Mouse (Mus musculus): ENCODE measurements around the gene Larp1. TPM values are rescaled to one million over a fixed set of nuclear protein-coding genes. Genes with fewer than 3 reads are reported as not detected.
"Not testable (repeated sequence)": the region's sequence is repeated elsewhere in the genome, so short reads cannot be mapped to it uniquely, and the experiment has no call there.

The Larp1 gene
- polyA plus RNA-seq, 1 experiment from 2014 or later = 21.3 TPM

GRCm38 (mm10) chr11:58094766-58095165, 85.9 kb downstream of the Larp1 start:
- peaks cover 9% of the 10 kb centered on the region; the same call in 1 of the 2 replicates for H3K4me1 ChIP-seq
- H3K36me3 ChIP-seq = no peaks in the 10 kb centered on the region
- no peak overlapping the region for H3K9ac ChIP-seq
- 75% methylated on average over 4 of the region's 4 CpGs for WGBS
- H3K4me3 ChIP-seq = no peak overlapping the region
- ATAC-seq (ENCODE audit: low FRiP score, low read depth) = no peak
- no peak overlapping the region for H3K4me2 ChIP-seq (replicated peaks)
- H3K27me3 ChIP-seq (replicated peaks) = peaks cover 18% of the 10 kb centered on the region; the same call in 1 of the 2 replicates
- no peak overlapping the region for H3K27ac ChIP-seq
- H3K9me3 ChIP-seq = no peaks in the 10 kb centered on the region

GRCm38 (mm10) chr11:58095561-58095960, 86.7 kb downstream of the Larp1 start:
- H3K4me1 ChIP-seq = peaks cover 9% of the 10 kb centered on the region; the same call in 1 of the 2 replicates
- no peak overlapping the region for H3K4me2 ChIP-seq (replicated peaks)
- no peaks in the 10 kb centered on the region for H3K9me3 ChIP-seq
- 88% methylated on average over 1 of the region's 1 CpGs for WGBS
- no peak overlapping the region for H3K9ac ChIP-seq
- H3K36me3 ChIP-seq = no peaks in the 10 kb centered on the region
- H3K27ac ChIP-seq = no peak overlapping the region
- ATAC-seq (ENCODE audit: low FRiP score, low read depth) = no peak
- no peak overlapping the region for H3K4me3 ChIP-seq
- peaks cover 18% of the 10 kb centered on the region; the same call in 1 of the 2 replicates for H3K27me3 ChIP-seq (replicated peaks)

GRCm38 (mm10) chr11:58096160-58096559, 87.3 kb downstream of the Larp1 start:
- Histone ChIP-seq H3K4me1 (peaks cover 9% of the 10 kb centered on the region; the same call in 1 of the 2 replicates), H3K9ac (no peak overlapping the region), H3K4me2 (replicated peaks) (no peak overlapping the region), H3K27ac (no peak overlapping the region), H3K36me3 (no peaks in the 10 kb centered on the region), H3K9me3 (no peaks in the 10 kb centered on the region), H3K27me3 (replicated peaks) (peaks cover 18% of the 10 kb centered on the region; the same call in 1 of the 2 replicates), H3K4me3 (no peak overlapping the region)
- ATAC-seq (ENCODE audit: low FRiP score, low read depth) = no peak
- WGBS = 83% methylated on average over 5 of the region's 5 CpGs

- H3K27me3 ChIP-seq (replicated peaks) = peaks cover 18% of the 10 kb centered on the region; the same call in 1 of the 2 replicates
- ATAC-seq (ENCODE audit: low FRiP score, low read depth) = no peak
- 53% methylated on average over 20 of the region's 20 CpGs for WGBS
- no peaks in the 10 kb centered on the region for H3K9me3 ChIP-seq
- H3K9ac ChIP-seq = no peak overlapping the region
- H3K36me3 ChIP-seq = no peaks in the 10 kb centered on the region
- no peak overlapping the region for H3K27ac ChIP-seq
- H3K4me1 ChIP-seq = peaks cover 9% of the 10 kb centered on the region; the same call in 1 of the 2 replicates
- H3K4me3 ChIP-seq = peak overlapping the region; percentile 27; the same call in 1 of the 2 replicates
- H3K4me2 ChIP-seq (replicated peaks) = peak overlapping the region; percentile 71
These were observed 88.2 kb downstream of the Larp1 start for GRCm38 (mm10) chr11:58096821-58097620.

GRCm38 (mm10) chr11:58097621-58098365, 88.9 kb downstream of the Larp1 start:
- no peaks in the 10 kb centered on the region for H3K9me3 ChIP-seq
- 4% methylated on average over 32 of the region's 38 CpGs for WGBS
- peak overlapping the region; percentile 27 for H3K4me3 ChIP-seq
- H3K36me3 ChIP-seq = no peaks in the 10 kb centered on the region
- H3K4me2 ChIP-seq (replicated peaks) = peak overlapping the region; percentile 71
- H3K4me1 ChIP-seq = peaks cover 7% of the 10 kb centered on the region; the same call in 1 of the 2 replicates
- ATAC-seq (ENCODE audit: low FRiP score, low read depth) = peak; percentile 41; the same call in 1 of the 2 replicates
- H3K9ac ChIP-seq = peak overlapping the region; percentile 40; the same call in 1 of the 2 replicates
- no peak overlapping the region for H3K27ac ChIP-seq
- peaks cover 18% of the 10 kb centered on the region; the same call in 1 of the 2 replicates for H3K27me3 ChIP-seq (replicated peaks)

- not testable (repeated sequence) for H3K36me3 ChIP-seq; H3K4me1 ChIP-seq; H3K4me3 ChIP-seq; H3K27ac ChIP-seq; H3K9me3 ChIP-seq; ATAC-seq (ENCODE audit: low FRiP score, low read depth); H3K9ac ChIP-seq
- peaks cover 18% of the 10 kb centered on the region; the same call in 1 of the 2 replicates for H3K27me3 ChIP-seq (replicated peaks)
- 0 out of 2 replicates have a peak overlapping the region, but pooled peaks have one; percentile 71 for H3K4me2 ChIP-seq (replicated peaks)
- 70% methylated on average over 5 of the region's 5 CpGs for WGBS
These were observed 89.5 kb downstream of the Larp1 start for GRCm38 (mm10) chr11:58098366-58098720.

- no peak overlapping the region for H3K4me2 ChIP-seq (replicated peaks)
- peaks cover 15% of the 10 kb centered on the region for H3K4me1 ChIP-seq
- WGBS = 83% methylated on average over 2 of the region's 2 CpGs
- no peak overlapping the region for H3K4me3 ChIP-seq
- H3K27ac ChIP-seq = no peak overlapping the region
- H3K36me3 ChIP-seq = no peaks in the 10 kb centered on the region
- H3K27me3 ChIP-seq (replicated peaks) = peaks cover 18% of the 10 kb centered on the region; the same call in 1 of the 2 replicates
- no peaks in the 10 kb centered on the region for H3K9me3 ChIP-seq
- H3K9ac ChIP-seq = no peak overlapping the region
- ATAC-seq (ENCODE audit: low FRiP score, low read depth) = no peak
These were observed 91.1 kb downstream of the Larp1 start for GRCm38 (mm10) chr11:58100006-58100405.

GRCm38 (mm10) chr11:58101194-58101720, 92.4 kb downstream of the Larp1 start:
- no peak overlapping the region for H3K27ac ChIP-seq
- no peaks in the 10 kb centered on the region for H3K9me3 ChIP-seq
- no peaks in the 10 kb centered on the region for H3K36me3 ChIP-seq
- peaks cover 20% of the 10 kb centered on the region for H3K4me1 ChIP-seq
- peaks cover 14% of the 10 kb centered on the region; the same call in 1 of the 2 replicates for H3K27me3 ChIP-seq (replicated peaks)
- no peak for ATAC-seq (ENCODE audit: low FRiP score, low read depth)
- no peak overlapping the region for H3K4me3 ChIP-seq
- no peak overlapping the region for H3K9ac ChIP-seq
- WGBS = 85% methylated on average over 4 of the region's 4 CpGs
- H3K4me2 ChIP-seq (replicated peaks) = no peak overlapping the region

GRCm38 (mm10) chr11:58102146-58102545, 93.3 kb downstream of the Larp1 start:
- 88% methylated on average over 3 of the region's 3 CpGs for WGBS
- ATAC-seq (ENCODE audit: low FRiP score, low read depth) = no peak

GRCm38 (mm10) chr11:58102581-58103343, 93.9 kb downstream of the Larp1 start:
- H3K9me3 ChIP-seq = no peaks in the 10 kb centered on the region
- H3K4me2 ChIP-seq (replicated peaks) = peak overlapping the region; percentile 85
- 0 out of 2 replicates have a peak overlapping the region, but pooled peaks have one; percentile 92 for H3K4me3 ChIP-seq
- WGBS = 89% methylated on average over 9 of the region's 9 CpGs
- H3K36me3 ChIP-seq = no peaks in the 10 kb centered on the region
- ATAC-seq (ENCODE audit: low FRiP score, low read depth) = no peak
- H3K4me1 ChIP-seq = peaks cover 20% of the 10 kb centered on the region
- H3K9ac ChIP-seq = no peak overlapping the region; the same call in 1 of the 2 replicates
- peaks cover 7% of the 10 kb centered on the region; the same call in 1 of the 2 replicates for H3K27me3 ChIP-seq (replicated peaks)
- no peak overlapping the region for H3K27ac ChIP-seq

More at GRCm38 (mm10) chr11:58102146-58102545, 93.3 kb downstream of the Larp1 start:
- no peak overlapping the region for H3K4me2 ChIP-seq (replicated peaks)
- peaks cover 20% of the 10 kb centered on the region for H3K4me1 ChIP-seq
- H3K27me3 ChIP-seq (replicated peaks) = peaks cover 13% of the 10 kb centered on the region; the same call in 1 of the 2 replicates
- no peaks in the 10 kb centered on the region for H3K36me3 ChIP-seq
- H3K27ac ChIP-seq = no peak overlapping the region
- H3K9ac ChIP-seq = no peak overlapping the region
- no peaks in the 10 kb centered on the region for H3K9me3 ChIP-seq
- no peak overlapping the region for H3K4me3 ChIP-seq

- ATAC-seq (ENCODE audit: low FRiP score, low read depth) = peak; percentile 68
- H3K27ac ChIP-seq = peak overlapping the region; percentile 68; the same call in 1 of the 2 replicates
These were observed 94.4 kb downstream of the Larp1 start for GRCm38 (mm10) chr11:58103344-58103653.

More at GRCm38 (mm10) chr11:58103344-58103653, 94.4 kb downstream of the Larp1 start:
- peaks cover 19% of the 10 kb centered on the region for H3K4me1 ChIP-seq
- H3K36me3 ChIP-seq = no peaks in the 10 kb centered on the region
- H3K4me2 ChIP-seq (replicated peaks) = peak overlapping the region; percentile 85
- peak overlapping the region; percentile 92 for H3K4me3 ChIP-seq
- 0 out of 2 replicates have a peak, but pooled peaks cover 4% of the 10 kb centered on the region for H3K27me3 ChIP-seq (replicated peaks)
- H3K9ac ChIP-seq = peak overlapping the region; percentile 87
- H3K9me3 ChIP-seq = no peaks in the 10 kb centered on the region
- whole genome bisulfite sequencing = 56% methylated on average over 13 of the region's 13 CpGs
